Mouse (Mus musculus) heart, embryonic 10.5 days (tissue): ENCODE results near the gene Tdrd5. TPM values are rescaled to one million over a fixed set of nuclear protein-coding genes. Genes with fewer than 3 reads are reported as not detected.
"Not testable (repeated sequence)": the region's sequence is repeated elsewhere in the genome, so short reads cannot be mapped to it uniquely, and the experiment has no call there.

Experiments used
- DNase-seq: peaks from one replicate; pipeline ENCODE4 v3.0.0-alpha.2; 2017; ENCODE audit warnings: low spot score
- H3K27ac ChIP-seq: fragments of 300-500 bp; sonication (generic); 2 replicates; pipeline ENCODE4 v1.5.1; 2016; ENCODE audit warnings: mild to moderate bottlenecking
- H3K27me3 ChIP-seq: fragments of 300-500 bp; sonication (generic); 2 replicates; pipeline ENCODE4 v1.6.1; 2016; ENCODE audit warnings: mild to moderate bottlenecking; ENCODE audit not compliant: poor library complexity, insufficient read depth, severe bottlenecking
- H3K36me3 ChIP-seq: fragments of 300-500 bp; sonication (generic); 2 replicates; pipeline ENCODE4 v1.6.1; 2016; ENCODE audit warnings: mild to moderate bottlenecking, moderate library complexity
- H3K4me1 ChIP-seq: fragments of 300-500 bp; sonication (generic); 2 replicates; pipeline ENCODE4 v1.6.1; 2016; ENCODE audit warnings: mild to moderate bottlenecking
- H3K4me3 ChIP-seq: fragments of 300-500 bp; sonication (generic); 2 replicates; pipeline ENCODE4 v1.5.1; 2016; ENCODE audit warnings: mild to moderate bottlenecking, moderate library complexity
- H3K9me3 ChIP-seq: fragments of 300-500 bp; sonication (generic); 2 replicates; pipeline ENCODE4 v1.6.1; 2016; ENCODE audit warnings: mild to moderate bottlenecking, moderate library complexity
- WGBS: fragments of 180-500 bp; shearing (Covaris S2); methylation state at CpG from one replicate; pipeline ENCODE4 v1.1.7; 2016; 5-methylcytosine and 5-hydroxymethylcytosine counted together
- polyA plus RNA-seq: library from polyadenylated mRNA; unstranded; fragments of >200 nt; fragmentation: Nextera tagmentation; extraction: Ambion mirVana; gene quantifications from 2 replicates; pipeline ENCODE4 v1.2.1, GENCODE M21; 2016

Gene Tdrd5
- polyA plus RNA-seq, 1 experiment from 2014 or later, result 0.21 TPM

DNA sequence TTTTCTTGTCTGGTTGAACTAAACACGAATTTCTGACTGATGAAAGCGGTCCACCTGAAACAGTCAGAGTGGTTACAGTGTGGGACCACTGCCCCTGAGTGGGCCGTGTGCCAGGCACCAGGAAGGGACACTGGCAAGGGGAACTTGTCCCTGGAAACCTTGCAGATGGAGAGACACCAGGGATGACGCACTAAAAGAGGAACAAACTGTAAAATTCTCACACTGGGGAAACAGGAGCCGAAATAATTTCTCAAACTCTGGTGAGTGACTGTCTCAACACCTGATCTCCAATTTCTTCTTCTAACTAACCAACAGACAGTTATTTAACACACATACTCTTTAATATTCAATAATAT, 17.9 kb downstream of the Tdrd5 start:
- Histone ChIP-seq H3K36me3 (no peaks in the 10 kb centered on the region), H3K4me3 (no peak overlapping the region), H3K27ac (no peak overlapping the region), H3K27me3 (no peaks in the 10 kb centered on the region), H3K9me3 (no peaks in the 10 kb centered on the region), H3K4me1 (peaks cover 10% of the 10 kb centered on the region)
- no peak for DNase-seq
- 76% methylated on average over 5 of the region's 5 CpGs for WGBS

DNA sequence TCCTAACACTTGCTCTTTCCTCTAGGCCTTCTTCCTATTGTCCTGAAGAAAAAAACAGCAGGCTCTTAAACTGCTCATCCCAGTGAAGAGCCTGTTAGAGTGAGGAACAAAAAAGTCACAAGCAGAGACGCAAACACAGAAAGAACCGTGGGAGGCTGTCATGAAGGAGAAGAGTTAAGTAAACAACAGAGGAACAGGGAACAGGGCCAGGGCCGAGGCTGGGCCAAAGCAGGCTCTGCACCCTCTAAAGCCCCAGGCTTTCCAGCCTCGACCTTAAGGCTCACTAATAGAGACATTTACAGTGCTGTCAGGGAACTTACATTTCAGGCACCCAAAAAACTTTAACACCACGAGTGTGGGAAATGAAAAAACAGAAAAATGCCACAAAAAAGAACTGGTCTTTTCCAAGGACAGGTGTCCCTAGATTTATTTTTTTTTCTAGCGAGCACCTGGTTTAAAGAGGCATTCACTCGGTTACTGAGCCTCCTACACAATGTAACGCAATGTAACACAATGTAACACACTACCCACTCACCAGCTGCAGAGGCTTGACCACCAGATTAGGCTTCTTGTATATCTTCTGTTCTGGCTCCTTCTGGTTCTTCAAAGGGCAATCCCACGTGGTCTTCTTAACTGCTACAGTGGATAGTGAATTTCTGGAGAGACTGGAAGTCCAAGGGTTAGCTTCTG, 18.5 kb downstream of the Tdrd5 start:
- Histone ChIP-seq H3K36me3 (no peaks in the 10 kb centered on the region), H3K27me3 (no peaks in the 10 kb centered on the region), H3K27ac (no peak overlapping the region), H3K4me1 (peaks cover 10% of the 10 kb centered on the region), H3K9me3 (no peaks in the 10 kb centered on the region), H3K4me3 (no peak overlapping the region)
- no peak for DNase-seq
- WGBS, result 45% methylated on average over 9 of the region's 9 CpGs

DNA sequence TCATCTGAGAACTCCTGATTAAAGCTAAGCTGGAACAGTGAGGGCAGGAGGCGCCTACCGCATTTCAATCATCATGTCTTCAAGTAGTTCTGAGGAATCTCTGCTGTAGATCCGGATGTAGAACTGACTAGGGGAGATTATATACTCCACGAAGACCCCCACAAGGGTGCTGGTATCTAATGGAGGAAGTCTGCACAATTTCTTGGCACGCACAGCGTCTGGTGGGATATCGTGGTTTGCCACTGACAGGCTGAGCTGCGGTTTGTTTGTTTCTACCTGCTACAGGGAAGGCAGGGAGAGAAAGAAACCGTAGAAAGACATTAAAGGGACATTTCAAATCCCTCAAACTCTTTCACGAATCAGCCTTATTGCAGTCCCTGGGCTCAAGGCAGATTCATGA, 19.3 kb downstream of the Tdrd5 start:
- H3K27ac ChIP-seq, result no peak overlapping the region

DNA sequence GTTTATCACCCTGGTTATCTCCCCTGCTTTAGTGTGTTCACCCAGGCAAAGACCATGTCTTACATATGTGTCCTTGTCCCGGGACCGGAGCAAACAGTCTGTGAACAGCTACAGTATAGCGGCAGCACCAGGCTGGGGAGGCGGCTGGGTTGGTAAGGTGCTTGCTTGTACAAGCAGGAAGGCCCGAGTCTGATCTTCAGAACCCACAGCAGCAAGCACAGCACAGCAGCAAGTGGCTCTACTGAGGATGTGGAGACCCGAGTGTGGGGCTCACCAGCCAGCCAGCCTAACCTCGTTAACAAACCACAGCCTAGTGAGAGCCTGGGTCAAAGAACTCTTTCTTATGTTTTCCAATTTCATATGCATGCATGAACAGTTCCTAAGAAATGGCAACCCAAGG, 23.3 kb downstream of the Tdrd5 start:
- 71% methylated on average over 7 of the region's 7 CpGs for WGBS
- no peak overlapping the region for H3K4me3 ChIP-seq
- H3K36me3 ChIP-seq, result no peaks in the 10 kb centered on the region
- no peaks in the 10 kb centered on the region for H3K9me3 ChIP-seq
- H3K27ac ChIP-seq, result no peak overlapping the region
- no peaks in the 10 kb centered on the region for H3K27me3 ChIP-seq
- H3K4me1 ChIP-seq, result peaks cover 10% of the 10 kb centered on the region
- no peak for DNase-seq

More for the DNA sequence above, 19.3 kb downstream of the Tdrd5 start:
- 46% methylated on average over 10 of the region's 10 CpGs for WGBS
- no peak overlapping the region for H3K4me3 ChIP-seq
- H3K9me3 ChIP-seq, result no peaks in the 10 kb centered on the region
- no peaks in the 10 kb centered on the region for H3K27me3 ChIP-seq
- peaks cover 10% of the 10 kb centered on the region for H3K4me1 ChIP-seq
- no peak for DNase-seq
- no peaks in the 10 kb centered on the region for H3K36me3 ChIP-seq

DNA sequence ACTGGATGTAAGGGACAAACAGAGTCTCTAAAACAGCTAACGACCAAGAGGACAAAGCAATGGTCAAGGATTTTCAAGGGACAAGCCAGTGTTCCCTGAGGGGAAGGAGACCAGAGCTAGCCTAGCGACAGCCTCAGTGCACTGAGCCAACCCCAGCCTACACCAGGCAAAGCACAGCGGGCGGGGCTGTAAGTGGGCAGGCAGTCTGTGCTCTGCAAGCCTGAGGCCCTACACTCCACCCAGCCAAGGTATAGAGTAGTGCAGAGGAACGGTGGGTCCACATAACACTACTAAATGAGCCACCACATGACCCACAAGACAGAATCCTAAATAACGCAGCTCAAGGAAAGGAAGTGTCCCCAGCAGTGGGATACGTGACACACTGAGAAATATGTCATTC, 29.8 kb downstream of the Tdrd5 start:
- H3K27ac ChIP-seq, result no peak overlapping the region
- H3K4me1 ChIP-seq, result no peaks in the 10 kb centered on the region
- WGBS, result 60% methylated on average over 7 of the region's 7 CpGs
- DNase-seq, result no peak
- no peaks in the 10 kb centered on the region for H3K27me3 ChIP-seq
- H3K36me3 ChIP-seq, result no peaks in the 10 kb centered on the region
- no peaks in the 10 kb centered on the region for H3K9me3 ChIP-seq
- no peak overlapping the region for H3K4me3 ChIP-seq

DNA sequence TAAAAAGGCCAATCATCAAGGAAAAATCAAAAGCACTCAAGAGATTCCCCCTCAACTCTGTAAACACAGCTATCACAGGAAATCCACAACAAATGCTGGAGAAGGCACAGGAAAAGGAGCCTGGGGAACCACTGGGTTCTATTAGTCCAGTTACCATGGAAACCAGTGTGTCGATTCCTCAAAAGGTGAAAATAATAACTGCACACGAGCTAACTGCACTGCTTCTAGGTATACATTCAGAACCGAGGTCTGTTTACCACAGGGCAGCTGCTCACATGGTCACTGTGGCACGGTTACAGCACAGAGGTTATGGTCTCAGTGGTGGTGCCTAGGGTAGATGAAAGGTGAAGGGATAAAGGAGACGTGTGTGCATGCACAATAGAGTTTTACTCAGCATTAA, 31.8 kb downstream of the Tdrd5 start:
- Histone ChIP-seq H3K4me1 (no peaks in the 10 kb centered on the region), H3K27me3 (no peaks in the 10 kb centered on the region), H3K27ac (no peak overlapping the region), H3K4me3 (no peak overlapping the region), H3K9me3 (no peaks in the 10 kb centered on the region), H3K36me3 (no peaks in the 10 kb centered on the region)
- 58% methylated on average over 5 of the region's 5 CpGs for WGBS
- no peak for DNase-seq

DNA sequence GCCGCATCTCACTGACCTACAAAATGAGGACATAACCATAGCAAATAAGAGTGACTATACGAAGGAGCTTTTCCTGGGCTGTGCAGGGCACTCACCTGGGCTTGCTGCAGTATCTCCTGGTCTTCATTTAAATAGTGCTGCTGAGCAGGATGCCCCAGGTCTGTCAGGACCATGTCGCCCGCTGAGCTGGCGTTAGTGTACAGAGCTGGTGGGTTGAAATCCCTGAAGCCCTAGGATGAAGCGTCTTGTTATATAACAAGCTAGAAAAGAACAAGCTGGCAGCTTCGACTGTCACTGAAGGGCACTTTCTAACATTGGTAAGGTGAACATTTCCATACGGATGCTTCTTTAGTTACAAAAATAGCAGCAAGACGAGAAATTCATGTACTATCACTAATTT, 33.0 kb downstream of the Tdrd5 start:
- no peaks in the 10 kb centered on the region for H3K9me3 ChIP-seq
- no peak overlapping the region for H3K27ac ChIP-seq
- H3K27me3 ChIP-seq, result no peaks in the 10 kb centered on the region
- no peak overlapping the region for H3K4me3 ChIP-seq
- no peaks in the 10 kb centered on the region for H3K4me1 ChIP-seq
- no peak for DNase-seq
- H3K36me3 ChIP-seq, result no peaks in the 10 kb centered on the region
- WGBS, result 67% methylated on average over 9 of the region's 9 CpGs

DNA sequence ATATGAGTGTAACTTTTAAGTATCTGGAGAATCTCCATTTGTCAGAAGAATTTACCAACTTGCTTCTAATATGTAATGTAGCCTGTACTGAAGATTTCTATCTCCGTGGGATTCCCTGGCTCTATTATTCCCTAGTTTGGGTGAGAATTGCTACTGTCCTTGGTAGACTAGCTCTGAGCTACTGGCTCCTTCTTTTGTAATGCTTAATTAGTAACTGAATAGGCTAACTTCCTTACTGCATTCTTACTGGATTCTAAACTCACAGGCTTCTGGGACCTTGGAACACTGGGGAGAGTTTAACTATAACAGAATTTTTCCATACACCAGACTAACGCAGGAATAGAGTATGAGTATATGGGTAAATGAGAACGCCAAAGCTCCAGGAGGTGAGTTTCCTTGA, 34.9 kb downstream of the Tdrd5 start:
- not testable (repeated sequence) for H3K27ac ChIP-seq, DNase-seq, H3K4me1 ChIP-seq, H3K4me3 ChIP-seq, H3K27me3 ChIP-seq, H3K9me3 ChIP-seq, H3K36me3 ChIP-seq
- 31% methylated on average over 3 of the region's 3 CpGs for WGBS

DNA sequence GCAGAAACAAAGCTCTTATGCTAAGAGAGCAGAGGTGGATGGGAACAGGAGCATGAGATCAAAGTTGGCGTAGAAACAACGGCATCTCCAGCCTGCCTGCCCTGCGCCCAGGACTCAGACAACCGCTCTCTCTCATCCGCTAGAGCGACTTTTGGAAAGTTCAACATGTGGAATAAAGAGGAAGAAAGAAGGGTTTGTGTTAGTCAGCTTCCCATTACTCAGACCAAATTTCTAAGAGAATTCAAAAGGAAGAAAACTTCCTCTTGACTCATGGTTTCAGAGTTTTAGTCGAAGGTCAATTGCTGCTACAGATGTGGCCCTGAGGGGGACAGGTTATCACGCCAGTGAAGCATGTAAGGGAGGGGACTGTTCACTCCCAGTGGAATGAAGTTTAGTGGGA, 39.5 kb downstream of the Tdrd5 start:
- DNase-seq, result no peak
- 91% methylated on average over 8 of the region's 8 CpGs for WGBS
- Histone ChIP-seq H3K36me3 (no peaks in the 10 kb centered on the region), H3K4me1 (no peaks in the 10 kb centered on the region), H3K4me3 (no peak overlapping the region), H3K27ac (no peak overlapping the region), H3K9me3 (no peaks in the 10 kb centered on the region), H3K27me3 (no peaks in the 10 kb centered on the region)

DNA sequence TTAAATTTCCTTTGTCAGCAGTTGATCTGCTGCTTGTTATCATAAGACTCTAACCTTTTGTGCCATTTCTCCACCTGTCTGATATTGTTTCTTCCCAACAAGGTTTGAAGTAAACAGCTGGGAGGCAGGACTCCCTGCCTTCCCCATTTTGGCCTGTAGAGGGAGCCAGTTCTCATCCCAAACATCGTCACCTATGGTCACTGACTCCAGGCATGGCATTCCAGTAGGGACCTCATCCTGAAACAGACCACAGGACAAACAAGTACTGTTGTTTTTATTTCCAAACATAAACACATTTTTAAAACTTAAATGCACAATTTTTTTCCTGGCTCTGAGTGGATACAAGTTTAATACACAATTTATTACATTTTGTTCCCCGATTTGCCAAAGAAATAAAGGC, 40.1 kb downstream of the Tdrd5 start:
- no peak for DNase-seq

DNA sequence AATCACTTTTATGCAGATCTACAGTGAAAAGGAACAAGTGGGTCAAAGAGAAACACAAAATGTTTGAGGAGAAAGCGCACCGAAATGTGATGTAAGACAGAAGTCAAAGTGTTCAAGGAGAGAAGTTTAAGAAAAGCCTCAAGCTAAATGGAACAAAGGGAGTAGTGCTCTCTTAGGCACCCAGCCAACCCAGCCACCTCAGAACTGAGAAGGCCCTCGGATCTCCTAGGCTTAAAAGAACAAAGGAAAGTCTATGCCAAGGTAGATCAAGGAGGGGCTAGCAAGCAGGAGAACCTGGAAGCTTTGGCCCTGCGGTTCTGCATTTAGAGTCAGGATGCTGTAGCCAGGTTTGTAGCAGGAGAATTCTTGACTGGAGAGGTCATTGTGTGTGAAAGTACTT, 48.6 kb downstream of the Tdrd5 start:
- WGBS, result 76% methylated on average over 4 of the region's 4 CpGs
- H3K27ac ChIP-seq, result no peak overlapping the region
- no peaks in the 10 kb centered on the region for H3K9me3 ChIP-seq
- H3K36me3 ChIP-seq, result no peaks in the 10 kb centered on the region
- H3K4me3 ChIP-seq, result no peak overlapping the region
- no peak for DNase-seq
- H3K27me3 ChIP-seq, result no peaks in the 10 kb centered on the region
- no peaks in the 10 kb centered on the region for H3K4me1 ChIP-seq

More for the DNA sequence above, 40.1 kb downstream of the Tdrd5 start:
- Histone ChIP-seq H3K27me3 (no peaks in the 10 kb centered on the region), H3K9me3 (no peaks in the 10 kb centered on the region), H3K4me3 (no peak overlapping the region), H3K4me1 (no peaks in the 10 kb centered on the region), H3K36me3 (no peaks in the 10 kb centered on the region), H3K27ac (no peak overlapping the region)
- 55% methylated on average over 2 of the region's 2 CpGs for WGBS

DNA sequence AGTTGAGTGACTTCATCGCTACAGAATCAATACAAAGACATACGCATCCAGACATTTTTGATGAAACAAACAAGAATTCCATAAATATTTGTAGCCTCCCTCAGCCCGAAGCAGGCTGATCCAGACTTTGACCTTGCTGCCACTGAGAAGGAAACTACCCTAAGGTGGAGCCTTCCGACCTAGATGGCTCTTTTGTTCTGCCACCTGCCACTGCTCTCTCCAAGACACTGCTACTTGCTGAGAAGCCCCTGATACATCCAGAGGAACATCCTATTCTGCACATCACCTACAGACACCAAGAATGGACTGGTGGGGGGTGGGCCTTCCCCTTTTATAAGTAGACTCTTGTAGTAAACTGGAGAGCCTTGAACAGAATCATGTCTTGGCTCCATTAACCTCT, 52.4 kb downstream of the Tdrd5 start:
- 79% methylated on average over 4 of the region's 4 CpGs for WGBS
- H3K27me3 ChIP-seq, H3K9me3 ChIP-seq, H3K27ac ChIP-seq, H3K4me3 ChIP-seq, H3K36me3 ChIP-seq, DNase-seq, H3K4me1 ChIP-seq: not testable (repeated sequence)

DNA sequence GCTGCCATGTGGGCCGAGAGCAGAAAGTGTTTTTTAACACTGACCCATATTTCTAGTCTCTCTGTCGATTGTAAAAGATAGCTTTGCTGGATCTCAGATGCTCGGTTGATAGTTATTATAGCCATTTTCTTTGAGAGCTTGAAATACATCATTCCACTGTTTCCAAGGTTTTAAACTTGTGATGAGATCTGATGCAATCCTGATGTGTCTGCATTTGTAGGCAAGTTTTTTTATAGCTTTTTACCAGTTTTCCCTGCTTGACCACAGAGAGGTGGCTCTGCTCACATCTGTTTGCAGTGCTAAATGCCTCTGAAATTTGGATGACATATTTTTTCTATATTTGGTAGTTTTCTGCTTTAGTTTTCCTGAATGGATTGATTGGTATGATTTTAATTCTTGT, 55.6 kb downstream of the Tdrd5 start:
- Histone ChIP-seq H3K27ac (no peak overlapping the region), H3K9me3 (no peaks in the 10 kb centered on the region), H3K4me1 (no peaks in the 10 kb centered on the region), H3K36me3 (no peaks in the 10 kb centered on the region), H3K27me3 (no peaks in the 10 kb centered on the region), H3K4me3 (no peak overlapping the region)
- WGBS, result 74% methylated on average over 3 of the region's 3 CpGs
- no peak for DNase-seq

DNA sequence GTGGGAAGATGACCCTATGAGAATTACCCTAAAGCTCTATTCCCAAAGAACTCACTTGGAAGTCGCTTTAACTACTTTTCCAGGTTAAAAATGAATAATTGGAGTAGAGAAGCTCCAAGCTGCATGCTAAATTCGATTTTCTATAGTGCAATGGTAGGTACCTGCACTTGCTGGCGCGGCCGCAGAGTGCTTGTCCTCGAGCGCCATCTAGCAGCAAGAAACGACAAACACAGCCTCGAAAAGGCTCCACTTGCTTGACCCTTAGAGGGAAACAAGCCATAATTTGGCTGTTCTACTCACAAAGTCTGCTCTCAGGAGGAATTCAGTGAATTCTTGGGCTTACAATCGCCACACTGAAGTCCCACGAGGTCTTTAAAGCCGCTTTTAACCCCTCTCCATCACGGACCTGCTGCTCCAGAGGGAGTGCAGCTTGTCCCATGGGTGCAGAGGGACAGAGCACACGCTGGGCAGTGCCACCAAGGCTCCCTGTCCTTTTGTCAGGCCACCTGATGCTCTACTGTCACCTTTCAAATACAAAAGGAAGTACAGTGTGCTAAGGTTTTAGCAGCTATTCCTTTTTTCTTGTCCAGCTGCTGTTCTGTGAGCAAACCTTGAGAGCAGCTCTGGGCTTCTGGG, 61.6 kb downstream of the Tdrd5 start:
- WGBS, result 7% methylated on average over 14 of the region's 14 CpGs
- Histone ChIP-seq H3K27ac (no peak overlapping the region), H3K4me1 (no peaks in the 10 kb centered on the region), H3K9me3 (no peaks in the 10 kb centered on the region), H3K27me3 (peaks cover 8% of the 10 kb centered on the region; the same call in 1 of the 2 replicates), H3K36me3 (no peaks in the 10 kb centered on the region), H3K4me3 (no peak overlapping the region)
- DNase-seq, result no peak
